Mouse (Mus musculus) spleen, adult 2 months (tissue): ENCODE data around the gene Cyp2w1.

Experiments
- CTCF ChIP-seq: fragments of 200-500 bp; IDR thresholded peaks from 2 replicates; pipeline ENCODE4 v1.5.1; 2011; ENCODE audit warnings: mild to moderate bottlenecking, inconsistent platforms; ENCODE audit not compliant: insufficient read depth, insufficient read length, insufficient replicate concordance; ENCODE audit errors: extremely low read depth
- POLR2A ChIP-seq: fragments of 200-500 bp; IDR thresholded peaks from 2 replicates; pipeline ENCODE4 v1.6.1; 2011; ENCODE audit warnings: low read depth, low read length, inconsistent platforms

- TF ChIP-seq POLR2A (no peak), CTCF (no peak)
Measured at GRCm38 (mm10) chr5:139330766-139331165, 21.7 kb upstream of the Cyp2w1 start.
